Mouse (Mus musculus) embryonic facial prominence, embryonic 14.5 days (tissue): ENCODE results near the gene Nexn. TPM values are rescaled to one million over a fixed set of nuclear protein-coding genes. Genes with fewer than 3 reads are reported as not detected.

Experiments
- ATAC-seq: fragments of 200-750 bp; cut with Nextera tagmentation; 2 replicates; pipeline ENCODE4 v1.8.0; 2017; ENCODE audit warnings: low read depth, moderate number of reproducible peaks, moderate TSS enrichment
- DNase-seq: peaks from one replicate; pipeline ENCODE4 v3.0.0-alpha.2; 2015; ENCODE audit warnings: low spot score
- H3K27ac ChIP-seq: fragments of 300-500 bp; sonication (generic); replicated peaks from 2 replicates; pipeline ENCODE4 v1.5.1; 2014; ENCODE audit warnings: low read depth, mild to moderate bottlenecking, low read length, moderate library complexity
- H3K27me3 ChIP-seq: fragments of 300-500 bp; sonication (generic); replicated peaks from 2 replicates; pipeline ENCODE4 v1.6.1; 2014; ENCODE audit warnings: low read length; ENCODE audit not compliant: control insufficient read depth, insufficient read depth
- H3K36me3 ChIP-seq: fragments of 300-500 bp; sonication (generic); 2 replicates; pipeline ENCODE4 v1.6.1; 2014; ENCODE audit warnings: low read length, mixed read lengths; ENCODE audit not compliant: control insufficient read depth, insufficient read depth
- H3K4me1 ChIP-seq: fragments of 300-500 bp; sonication (generic); 2 replicates; pipeline ENCODE4 v1.6.1; 2014; ENCODE audit warnings: antibody characterized with exemption, low read length; ENCODE audit not compliant: control insufficient read depth, insufficient read depth
- H3K4me2 ChIP-seq: fragments of 300-500 bp; sonication (generic); 2 replicates; pipeline ENCODE4 v1.6.1; 2014; ENCODE audit warnings: low read depth, mild to moderate bottlenecking, low read length, moderate library complexity, mixed read lengths
- H3K4me3 ChIP-seq: fragments of 300-500 bp; sonication (generic); 2 replicates; pipeline ENCODE4 v1.5.1; 2014; ENCODE audit warnings: low read depth, mild to moderate bottlenecking, low read length
- H3K9ac ChIP-seq: fragments of 300-500 bp; sonication (generic); 2 replicates; pipeline ENCODE4 v1.6.1; 2014; ENCODE audit warnings: low read depth, mild to moderate bottlenecking, low read length, moderate library complexity, mixed read lengths
- H3K9me3 ChIP-seq: fragments of 300-500 bp; sonication (generic); 2 replicates; pipeline ENCODE4 v1.6.1; 2016; ENCODE audit warnings: low read length; ENCODE audit not compliant: control insufficient read depth
- WGBS: fragments of 180-500 bp; shearing (Covaris S2); extraction: QIAGEN DNeasy Blood & Tissue Kit; methylation state at CpG from one replicate; pipeline ENCODE4 v1.1.7; 2014; 5-methylcytosine and 5-hydroxymethylcytosine counted together
- polyA plus RNA-seq: library from polyadenylated mRNA; unstranded; fragments of >200 nt; fragmentation: Nextera tagmentation; extraction: Ambion mirVana; gene quantifications from 2 replicates; pipeline ENCODE4 v1.2.1, GENCODE M21; 2014

Nexn gene
- polyA plus RNA-seq, 1 experiment from 2014 or later, result 42.0 TPM

GRCm38 (mm10) chr3:152213416-152213815, 52.7 kb downstream of the Nexn start:
- ATAC-seq (no peak), DNase-seq (no peak)
- H3K9ac ChIP-seq, result 0 out of 2 replicates have a peak overlapping the region, but pooled peaks have one; percentile 100
- H3K4me3 ChIP-seq, result peak overlapping the region; percentile 98
- WGBS, result 46% methylated on average over 3 of the region's 3 CpGs
- H3K4me2 ChIP-seq, result peak overlapping the region; percentile 79
- H3K27me3 ChIP-seq, result no peaks in the 10 kb centered on the region
- H3K36me3 ChIP-seq, result peaks cover 39% of the 10 kb centered on the region
- no peaks in the 10 kb centered on the region for H3K9me3 ChIP-seq
- no peak overlapping the region for H3K27ac ChIP-seq
- peaks cover 20% of the 10 kb centered on the region for H3K4me1 ChIP-seq

GRCm38 (mm10) chr3:152211731-152212279, 54.3 kb downstream of the Nexn start:
- peak overlapping the region; percentile 98 for H3K4me3 ChIP-seq
- H3K4me1 ChIP-seq, result peaks cover 20% of the 10 kb centered on the region
- ATAC-seq, result no peak
- peak overlapping the region; percentile 100; the same call in 1 of the 2 replicates for H3K27ac ChIP-seq
- no peaks in the 10 kb centered on the region for H3K27me3 ChIP-seq
- DNase-seq, result no peak
- peak overlapping the region; percentile 100 for H3K9ac ChIP-seq
- peak overlapping the region; percentile 79 for H3K4me2 ChIP-seq
- WGBS, result 22% methylated on average over 7 of the region's 7 CpGs
- no peaks in the 10 kb centered on the region for H3K9me3 ChIP-seq
- peaks cover 23% of the 10 kb centered on the region for H3K36me3 ChIP-seq

GRCm38 (mm10) chr3:152210728-152211391, 55.3 kb downstream of the Nexn start:
- peak overlapping the region; percentile 100 for H3K27ac ChIP-seq
- 0% methylated on average over 11 of the region's 68 CpGs for WGBS
- peak; percentile 63 for DNase-seq
- no peaks in the 10 kb centered on the region for H3K27me3 ChIP-seq
- peaks cover 20% of the 10 kb centered on the region for H3K4me1 ChIP-seq
- no peaks in the 10 kb centered on the region for H3K9me3 ChIP-seq
- H3K4me3 ChIP-seq, result peak overlapping the region; percentile 98
- H3K9ac ChIP-seq, result peak overlapping the region; percentile 100
- H3K36me3 ChIP-seq, result peaks cover 13% of the 10 kb centered on the region
- peak; percentile 48 for ATAC-seq
- H3K4me2 ChIP-seq, result peak overlapping the region; percentile 79

- Histone ChIP-seq H3K27me3 (no peaks in the 10 kb centered on the region), H3K4me1 (peaks cover 20% of the 10 kb centered on the region), H3K9ac (peak within 1 kb of the TSS; percentile 100), H3K4me3 (peak within 1 kb of the TSS; percentile 98), H3K36me3 (peaks cover 6% of the 10 kb centered on the region; the same call in 1 of the 2 replicates), H3K27ac (peak within 1 kb of the TSS; percentile 100), H3K4me2 (peak within 1 kb of the TSS; percentile 93), H3K9me3 (no peaks in the 10 kb centered on the region)
- DNase-seq (peak; percentile 99), ATAC-seq (peak; percentile 96)
- under 1% methylated on average over 61 of the region's 85 CpGs for WGBS
Observed at GRCm38 (mm10) chr3:152209967-152210634, 56.0 kb downstream of the Nexn start, which contains the start of the genes Dnajb4 and Fubp1. TSS of gene Dnajb4 (minus strand) at chr3:152210302. TSS of gene Fubp1 (plus strand) at chr3:152210422.

GRCm38 (mm10) chr3:152209177-152209966, 56.8 kb downstream of the Nexn start:
- ATAC-seq (peak; percentile 17), DNase-seq (peak; percentile 72)
- peak overlapping the region; percentile 100 for H3K27ac ChIP-seq
- H3K27me3 ChIP-seq, result no peaks in the 10 kb centered on the region
- no peaks in the 10 kb centered on the region for H3K9me3 ChIP-seq
- H3K4me3 ChIP-seq, result peak overlapping the region; percentile 98
- peak overlapping the region; percentile 100 for H3K9ac ChIP-seq
- peaks cover 17% of the 10 kb centered on the region for H3K4me1 ChIP-seq
- H3K36me3 ChIP-seq, result no peaks in the 10 kb centered on the region
- H3K4me2 ChIP-seq, result peak overlapping the region; percentile 93
- 3% methylated on average over 22 of the region's 25 CpGs for WGBS

- no peak overlapping the region for H3K9ac ChIP-seq
- ATAC-seq (no peak), DNase-seq (no peak)
- H3K27ac ChIP-seq, result no peak overlapping the region
- no peaks in the 10 kb centered on the region for H3K36me3 ChIP-seq
- H3K9me3 ChIP-seq, result no peaks in the 10 kb centered on the region
- H3K4me1 ChIP-seq, result peaks cover 15% of the 10 kb centered on the region
- H3K4me3 ChIP-seq, result peak overlapping the region; percentile 98; the same call in 1 of the 2 replicates
- WGBS, result 90% methylated on average over 7 of the region's 7 CpGs
- H3K4me2 ChIP-seq, result peak overlapping the region; percentile 93
- no peaks in the 10 kb centered on the region for H3K27me3 ChIP-seq
Observed at GRCm38 (mm10) chr3:152208096-152208885, 57.9 kb downstream of the Nexn start.

- Histone ChIP-seq H3K9ac (no peak overlapping the region), H3K4me3 (no peak overlapping the region), H3K4me1 (peaks cover 5% of the 10 kb centered on the region; the same call in 1 of the 2 replicates), H3K27me3 (no peaks in the 10 kb centered on the region), H3K27ac (no peak overlapping the region), H3K4me2 (no peak overlapping the region), H3K36me3 (no peaks in the 10 kb centered on the region), H3K9me3 (no peaks in the 10 kb centered on the region)
- no peak for DNase-seq
- WGBS, result 93% methylated on average over 4 of the region's 4 CpGs
- no peak for ATAC-seq
Observed at GRCm38 (mm10) chr3:152207156-152207555, 59.0 kb downstream of the Nexn start.
